Mouse (Mus musculus): ENCODE data around the gene Hgd.

DNA sequence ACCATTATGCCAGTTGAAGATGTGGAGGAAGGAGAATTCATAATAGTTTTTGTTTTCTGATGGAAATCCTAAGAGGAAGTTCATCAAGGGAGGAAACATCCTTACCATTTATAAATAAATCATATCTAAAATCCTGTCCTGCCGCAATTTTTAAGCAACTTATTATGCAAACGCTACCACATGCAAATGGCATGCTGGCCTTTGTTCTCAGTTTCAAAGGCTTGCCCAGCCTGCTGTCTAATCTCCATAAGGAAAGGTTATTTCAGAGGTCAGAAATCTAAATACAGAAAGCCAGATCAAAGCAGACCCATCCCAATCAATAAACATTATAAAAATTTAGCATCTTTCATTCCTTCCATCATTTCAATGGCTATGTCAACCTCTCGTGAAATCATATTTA is 1.9 kb downstream of the Hgd start:
- TF ChIP-seq TAL1 (IDR thresholded peaks at IDR 0.05; ENCODE audit: low read length): no peak
- TF ChIP-seq GATA1 (IDR thresholded peaks at IDR 0.05; ENCODE audit: low read length): no peak
